Mouse (Mus musculus) central nervous system, embryonic 14 days (tissue): ENCODE measurements around the gene Gabrp. TPM values are rescaled to one million over a fixed set of nuclear protein-coding genes. Genes with fewer than 3 reads are reported as not detected.

Experiments used
- polyA plus RNA-seq: library from polyadenylated mRNA; depleted of rRNA; stranded (reverse); fragments of >200 nt; gene quantifications from 2 replicates; pipeline ENCODE4 v1.2.3, GENCODE M21; 2012; rRNA removed

Gene Gabrp
- 0.22 and 2.1 TPM in 2 replicates for polyA plus RNA-seq

GRCm38 (mm10) chr11:33578859-33579258, at the start of gene Gabrp:
TSS of gene Gabrp (minus strand) at chr11:33578959.

GRCm38 (mm10) chr11:33598986-33599385, 20.2 kb upstream of the Gabrp start, which contains the start of gene D130052B06Rik:
TSS of gene D130052B06Rik (plus strand) at chr11:33599302.

GRCm38 (mm10) chr11:33513376-33513991, 65.3 kb downstream of the Gabrp start, which contains the start of gene Ranbp17:
TSS of gene Ranbp17 (minus strand) at chr11:33513746.

Other genes starting within 250 kb of the Gabrp start
- gene Ranbp17, start 65.2 kb downstream of the Gabrp start, polyA plus RNA-seq: 7.0 and 7.2 TPM in 2 replicates
- 0.16 TPM in 1 of 2 replicates, not detected in the other for gene D130052B06Rik, start 20.3 kb upstream of the Gabrp start, polyA plus RNA-seq